Mouse (Mus musculus) limb, embryonic 11.5 days (tissue): Measurements from ENCODE around the gene Klhdc7b. TPM values are rescaled to one million over a fixed set of nuclear protein-coding genes. Genes with fewer than 3 reads are reported as not detected.
"Not testable (repeated sequence)": the region's sequence is repeated elsewhere in the genome, so short reads cannot be mapped to it uniquely, and the experiment has no call there.

Experiments
- ATAC-seq: fragments of 200-750 bp; cut with Nextera tagmentation; 2 replicates; pipeline ENCODE4 v1.8.0; 2017; ENCODE audit warnings: low read depth; ENCODE audit not compliant: insufficient number of reproducible peaks, low FRiP score, low TSS enrichment
- DNase-seq: peaks from one replicate; pipeline ENCODE4 v3.0.0-alpha.2; 2015; ENCODE audit warnings: low spot score
- H3K27ac ChIP-seq: fragments of 300-500 bp; sonication (generic); replicated peaks from 2 replicates; pipeline ENCODE4 v1.5.1; 2014; ENCODE audit warnings: low read depth, mild to moderate bottlenecking, low read length
- H3K27me3 ChIP-seq: fragments of 300-500 bp; sonication (generic); 2 replicates; pipeline ENCODE4 v1.6.1; 2014; ENCODE audit warnings: mild to moderate bottlenecking, low read length, mixed read lengths; ENCODE audit not compliant: control insufficient read depth, insufficient read depth
- H3K36me3 ChIP-seq: fragments of 300-500 bp; sonication (generic); 2 replicates; pipeline ENCODE4 v1.6.1; 2014; ENCODE audit warnings: mild to moderate bottlenecking, low read length, moderate library complexity, mixed read lengths; ENCODE audit not compliant: control insufficient read depth, insufficient read depth
- H3K4me1 ChIP-seq: fragments of 300-500 bp; sonication (generic); 2 replicates; pipeline ENCODE4 v1.6.1; 2014; ENCODE audit warnings: low read length, mixed read lengths; ENCODE audit not compliant: control insufficient read depth, insufficient read depth
- H3K4me2 ChIP-seq: fragments of 300-500 bp; sonication (generic); 2 replicates; pipeline ENCODE4 v1.6.1; 2014; ENCODE audit warnings: low read depth, mild to moderate bottlenecking, moderate library complexity; ENCODE audit not compliant: severe bottlenecking
- H3K4me3 ChIP-seq: fragments of 300-500 bp; sonication (generic); 2 replicates; pipeline ENCODE4 v1.5.1; 2014; ENCODE audit warnings: low read depth, low read length
- H3K9ac ChIP-seq: fragments of 300-500 bp; sonication (generic); 2 replicates; pipeline ENCODE4 v1.6.1; 2014; ENCODE audit warnings: mild to moderate bottlenecking, low read length
- H3K9me3 ChIP-seq: fragments of 300-500 bp; sonication (generic); 2 replicates; pipeline ENCODE4 v1.6.1; 2016; ENCODE audit warnings: low read length; ENCODE audit not compliant: control insufficient read depth
- WGBS: fragments of 180-500 bp; shearing (Covaris S2); extraction: QIAGEN DNeasy Blood & Tissue Kit; methylation state at CpG from one replicate; pipeline ENCODE4 v1.1.7; 2014; 5-methylcytosine and 5-hydroxymethylcytosine counted together
- polyA plus RNA-seq: library from polyadenylated mRNA; unstranded; fragments of >200 nt; fragmentation: Nextera tagmentation; extraction: Ambion mirVana; gene quantifications from 2 replicates; pipeline ENCODE4 v1.2.1, GENCODE M21; 2014

Klhdc7b gene
- polyA plus RNA-seq, 1 experiment from 2014 or later: not detected

DNA sequence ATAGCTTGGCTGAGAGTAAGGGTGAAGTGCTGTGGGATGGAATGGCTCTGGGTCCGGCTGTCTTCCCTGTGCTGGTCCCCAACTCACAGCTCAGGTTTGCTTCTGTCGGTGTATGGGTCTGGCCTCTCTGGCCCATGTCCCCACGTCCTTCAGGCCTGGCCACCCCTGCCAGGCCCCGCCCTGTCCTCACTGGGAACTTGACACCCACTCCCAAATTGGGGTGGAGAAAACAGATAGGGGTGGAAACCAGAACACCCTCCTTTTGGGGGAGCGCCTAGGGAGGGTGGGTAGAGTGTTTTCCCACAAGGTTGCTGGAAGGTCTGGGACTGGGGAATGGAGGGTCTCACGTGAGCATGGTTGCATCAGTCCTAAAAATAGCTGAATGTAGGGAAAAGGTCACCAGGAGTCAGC is 41.0 kb downstream of the Klhdc7b start, which contains the start of gene Cpt1b:
Cpt1b (minus strand) TSS at position 153 of the 411 bp plus-strand sequence.
- Histone ChIP-seq H3K4me1 (peaks cover 9% of the 10 kb centered on the region), H3K27me3 (no peaks in the 10 kb centered on the region), H3K36me3 (peaks cover 2% of the 10 kb centered on the region; the same call in 1 of the 2 replicates), H3K9ac (no peak within 1 kb of the TSS), H3K4me3 (no peak within 1 kb of the TSS), H3K27ac (no peak within 1 kb of the TSS), H3K9me3 (no peaks in the 10 kb centered on the region), H3K4me2 (peak within 1 kb of the TSS; percentile 25; the same call in 1 of the 2 replicates)
- 14% methylated on average over 6 of the region's 6 CpGs for WGBS
- DNase-seq: no peak
- no peak for ATAC-seq

GRCm38 (mm10) chr15:89426716-89427115 is 42.0 kb downstream of the Klhdc7b start:
- no peak for ATAC-seq

GRCm38 (mm10) chr15:89428136-89428790 is 43.5 kb downstream of the Klhdc7b start:
- Histone ChIP-seq H3K4me2 (peak overlapping the region; percentile 91), H3K4me1 (peaks cover 9% of the 10 kb centered on the region), H3K27me3 (no peaks in the 10 kb centered on the region), H3K27ac (no peak overlapping the region), H3K36me3 (peaks cover 2% of the 10 kb centered on the region; the same call in 1 of the 2 replicates), H3K9ac (no peak overlapping the region), H3K4me3 (peak overlapping the region; percentile 53), H3K9me3 (no peaks in the 10 kb centered on the region)
- DNase-seq (no peak), ATAC-seq (no peak)
- WGBS: 83% methylated on average over 19 of the region's 19 CpGs

More at GRCm38 (mm10) chr15:89426716-89427115, 42.0 kb downstream of the Klhdc7b start:
- H3K9ac ChIP-seq: no peak overlapping the region
- H3K27me3 ChIP-seq: no peaks in the 10 kb centered on the region
- H3K4me1 ChIP-seq: peaks cover 9% of the 10 kb centered on the region
- no peak overlapping the region for H3K27ac ChIP-seq
- H3K36me3 ChIP-seq: peaks cover 2% of the 10 kb centered on the region; the same call in 1 of the 2 replicates
- no peak overlapping the region for H3K4me2 ChIP-seq
- WGBS: 88% methylated on average over 10 of the region's 10 CpGs
- H3K4me3 ChIP-seq: no peak overlapping the region
- no peaks in the 10 kb centered on the region for H3K9me3 ChIP-seq
- DNase-seq: no peak

DNA sequence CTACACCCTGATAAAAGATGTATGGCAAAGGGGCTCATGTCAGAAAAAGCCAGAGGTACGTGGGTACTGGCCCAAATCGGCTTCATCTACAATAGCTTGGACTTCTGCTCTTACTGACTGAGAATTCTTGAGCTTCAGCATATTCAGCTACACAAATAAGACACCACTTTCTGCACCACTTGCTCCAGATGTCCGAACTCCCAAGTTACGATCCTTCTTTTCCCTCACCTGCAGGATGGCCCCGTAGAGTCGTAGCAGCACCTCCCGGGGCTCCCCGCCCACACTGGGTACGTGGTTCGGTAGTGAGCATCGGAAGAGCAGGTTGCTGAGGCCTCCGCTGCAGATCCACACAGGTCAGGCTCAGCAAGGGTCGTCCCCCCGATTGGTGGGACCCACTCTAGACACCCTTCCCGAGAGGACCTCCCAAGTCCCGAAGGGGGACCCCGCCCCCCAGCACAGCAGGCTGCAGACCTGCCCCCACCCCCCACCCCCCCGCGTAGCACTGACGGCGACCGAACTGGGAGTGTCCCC is 44.2 kb downstream of the Klhdc7b start:
- peak overlapping the region; percentile 54 for H3K9ac ChIP-seq
- peaks cover 2% of the 10 kb centered on the region; the same call in 1 of the 2 replicates for H3K36me3 ChIP-seq
- H3K4me2 ChIP-seq: peak overlapping the region; percentile 91
- ATAC-seq (peak; percentile 44; the same call in 1 of the 2 replicates), DNase-seq (no peak)
- H3K4me3 ChIP-seq: peak overlapping the region; percentile 53
- peaks cover 9% of the 10 kb centered on the region for H3K4me1 ChIP-seq
- no peaks in the 10 kb centered on the region for H3K27me3 ChIP-seq
- 5% methylated on average over 22 of the region's 22 CpGs for WGBS
- no peaks in the 10 kb centered on the region for H3K9me3 ChIP-seq
- H3K27ac ChIP-seq: no peak overlapping the region

- Histone ChIP-seq H3K9me3 (no peaks in the 10 kb centered on the region), H3K4me3 (peak within 1 kb of the TSS; percentile 53), H3K9ac (peak within 1 kb of the TSS; percentile 54), H3K27ac (peak within 1 kb of the TSS; percentile 80), H3K27me3 (no peaks in the 10 kb centered on the region), H3K36me3 (peaks cover 2% of the 10 kb centered on the region; the same call in 1 of the 2 replicates), H3K4me2 (peak within 1 kb of the TSS; percentile 91), H3K4me1 (peaks cover 9% of the 10 kb centered on the region)
- ATAC-seq (peak; percentile 91), DNase-seq (peak; percentile 90)
- WGBS: 1% methylated on average over 63 of the region's 70 CpGs
Measured at GRCm38 (mm10) chr15:89429352-89430221, 44.9 kb downstream of the Klhdc7b start, which contains the start of the genes C730034F03Rik, Gm44502 and Chkb. Gene C730034F03Rik (plus strand): TSS chr15:89429589. Gene Gm44502 (minus strand): TSS chr15:89429696. Gene Chkb (minus strand): TSS chr15:89429908.

GRCm38 (mm10) chr15:89430341-89430740 is 45.6 kb downstream of the Klhdc7b start:
- WGBS: 54% methylated on average over 6 of the region's 6 CpGs
- Histone ChIP-seq H3K36me3 (peaks cover 2% of the 10 kb centered on the region; the same call in 1 of the 2 replicates), H3K9ac (0 out of 2 replicates have a peak overlapping the region, but pooled peaks have one; percentile 54), H3K9me3 (no peaks in the 10 kb centered on the region), H3K4me1 (peaks cover 9% of the 10 kb centered on the region), H3K4me3 (peak overlapping the region; percentile 53), H3K4me2 (peak overlapping the region; percentile 91), H3K27me3 (no peaks in the 10 kb centered on the region), H3K27ac (no peak overlapping the region)
- DNase-seq (no peak), ATAC-seq (no peak)

- H3K4me1 ChIP-seq, H3K36me3 ChIP-seq, H3K9ac ChIP-seq, ATAC-seq, H3K27ac ChIP-seq, H3K27me3 ChIP-seq, H3K4me2 ChIP-seq, H3K4me3 ChIP-seq, H3K9me3 ChIP-seq, DNase-seq: not testable (repeated sequence)
- 80% methylated on average over 7 of the region's 9 CpGs for WGBS
Measured at GRCm38 (mm10) chr15:89430771-89431170, 46.1 kb downstream of the Klhdc7b start.

DNA sequence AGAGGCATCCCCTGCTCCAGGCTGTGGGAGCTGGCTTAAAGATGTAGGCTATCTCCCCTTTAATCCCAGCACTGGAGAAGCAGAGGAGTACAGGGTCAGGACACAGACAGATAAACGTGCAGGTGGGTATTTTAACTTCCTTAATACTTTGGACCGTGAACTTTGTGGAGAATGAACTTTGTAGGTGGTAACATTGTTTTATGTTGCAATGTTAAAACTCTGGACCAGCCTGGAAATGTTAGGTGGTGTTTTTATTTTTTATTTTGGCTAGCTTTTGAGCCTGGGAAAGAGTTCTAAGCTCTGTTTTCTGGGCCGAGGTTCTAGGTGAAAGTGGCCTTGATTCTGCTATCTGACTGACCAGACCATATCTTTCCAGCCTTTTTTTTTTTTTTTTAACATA is 46.6 kb downstream of the Klhdc7b start:
- Histone ChIP-seq H3K4me2 (no peak overlapping the region), H3K9ac (no peak overlapping the region), H3K4me3 (no peak overlapping the region), H3K4me1 (0 out of 2 replicates have a peak, but pooled peaks cover 2% of the 10 kb centered on the region), H3K9me3 (no peaks in the 10 kb centered on the region), H3K27me3 (no peaks in the 10 kb centered on the region), H3K36me3 (peaks cover 2% of the 10 kb centered on the region; the same call in 1 of the 2 replicates), H3K27ac (no peak overlapping the region)
- no peak for DNase-seq
- 89% methylated on average over 3 of the region's 3 CpGs for WGBS
- no peak for ATAC-seq
